Mouse (Mus musculus): ENCODE data around the gene Sbsn.

Gene Sbsn

DNA sequence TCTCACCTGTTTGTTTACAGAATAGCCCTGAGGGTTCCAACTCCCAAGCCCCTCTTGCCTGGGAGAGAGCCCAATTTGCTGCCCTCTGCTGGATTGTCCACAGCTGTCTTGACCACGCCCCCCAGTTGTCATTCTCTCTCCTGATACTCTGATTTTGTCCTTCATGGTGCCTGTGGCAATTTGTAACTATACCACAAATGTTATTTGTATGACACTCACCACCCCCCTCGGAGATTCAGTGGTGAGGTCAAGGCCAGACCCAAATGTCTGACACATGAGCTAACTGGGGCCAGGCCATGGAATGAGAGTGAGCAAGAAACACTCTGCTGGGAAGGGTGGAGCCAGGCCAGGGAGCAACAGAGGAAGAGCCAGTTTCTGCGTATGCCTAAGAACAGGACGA, 7.6 kb downstream of the Sbsn start:
- DNase-seq = peak; percentile 72

DNA sequence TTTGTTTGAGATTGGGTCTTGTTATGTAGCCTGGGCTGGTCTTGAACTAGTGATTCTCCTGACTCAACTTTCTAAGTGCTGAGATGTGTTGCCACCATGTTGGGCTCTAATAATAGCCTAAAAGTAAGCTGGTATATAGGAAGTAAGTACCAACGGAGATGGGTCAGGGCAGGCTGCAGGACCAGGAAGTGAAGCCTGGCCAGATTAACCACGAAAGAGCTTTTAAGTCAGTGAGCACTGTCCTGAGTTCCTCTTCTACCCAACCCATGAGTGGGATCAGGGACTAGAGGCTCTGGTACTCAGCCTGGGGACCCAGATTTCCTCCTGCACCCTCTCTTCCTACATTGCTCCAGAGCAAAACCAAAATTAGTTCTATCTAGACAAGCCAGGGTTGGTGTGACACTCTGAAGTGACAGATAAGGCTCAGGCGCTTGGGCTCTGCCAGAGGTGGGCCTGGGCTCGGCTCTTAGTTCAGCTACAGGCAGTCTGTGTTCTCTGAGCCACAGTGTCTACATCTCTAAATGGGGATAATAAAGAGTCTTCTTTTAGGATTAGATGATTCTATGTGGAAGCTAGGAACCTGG, 10.6 kb downstream of the Sbsn start:
- DNase-seq = no peak

DNA sequence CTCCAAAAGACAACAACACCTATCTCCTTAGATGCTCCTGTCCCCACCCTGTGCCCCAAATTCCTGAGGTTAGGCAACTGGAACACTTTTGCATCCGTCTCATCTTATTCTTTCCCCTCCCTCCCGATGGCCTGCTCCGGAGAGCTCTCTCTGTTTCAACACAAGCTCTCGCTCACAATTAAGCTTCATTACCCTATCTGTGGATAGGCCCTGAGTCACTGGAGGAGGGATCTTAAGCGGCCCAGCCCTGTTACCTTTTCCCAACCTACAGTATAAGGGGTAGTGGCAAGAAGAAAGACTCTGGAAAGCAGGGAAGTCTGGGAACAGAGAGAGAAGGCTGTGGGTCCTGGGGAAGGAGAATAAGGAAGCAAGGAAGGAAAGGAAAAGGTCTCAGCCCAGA, 12.2 kb downstream of the Sbsn start, which contains the start of gene Dmkn:
Dmkn (plus strand) TSS at position 301 of the 400 bp plus-strand sequence.
- no peak for DNase-seq

DNA sequence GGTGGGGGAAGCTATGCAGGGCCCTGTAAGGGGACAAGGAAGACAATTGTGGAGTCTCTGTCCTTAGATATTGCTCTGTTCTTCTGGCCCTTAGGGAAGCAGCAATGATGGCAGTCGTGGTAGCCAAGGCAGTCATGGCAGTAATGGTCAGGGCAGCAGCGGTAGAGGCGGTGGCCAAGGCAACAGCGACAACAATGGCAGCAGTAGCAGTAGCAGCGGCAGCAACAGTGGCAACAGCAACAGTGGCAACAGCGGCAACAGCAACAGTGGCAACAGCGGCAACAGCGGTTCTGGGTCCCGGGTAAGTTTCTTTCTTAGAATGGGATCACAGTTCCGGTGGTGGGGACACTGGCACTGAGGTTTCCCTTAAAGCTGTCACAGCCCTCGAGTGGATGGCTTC, 13.9 kb downstream of the Sbsn start:
- no peak for DNase-seq

DNA sequence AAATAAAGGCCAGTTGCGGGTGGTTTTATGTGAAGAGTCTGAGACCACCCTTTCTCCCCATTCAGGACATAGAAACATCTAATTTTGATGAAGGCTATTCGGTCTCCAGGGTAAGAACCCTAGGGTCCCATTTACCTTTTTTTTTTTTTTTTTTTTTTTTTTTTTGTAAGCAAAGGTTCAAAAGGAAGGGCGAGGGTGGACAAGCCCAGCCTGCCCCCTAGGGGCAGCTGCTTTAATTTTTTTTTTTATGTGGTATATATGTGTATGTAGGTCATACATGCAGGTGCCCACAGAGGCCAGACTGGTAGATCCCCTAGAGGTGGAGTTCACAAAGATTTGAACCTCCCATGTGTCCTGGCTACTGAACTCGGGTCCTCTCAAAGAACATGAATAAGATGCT, 15.1 kb downstream of the Sbsn start:
- DNase-seq = no peak

DNA sequence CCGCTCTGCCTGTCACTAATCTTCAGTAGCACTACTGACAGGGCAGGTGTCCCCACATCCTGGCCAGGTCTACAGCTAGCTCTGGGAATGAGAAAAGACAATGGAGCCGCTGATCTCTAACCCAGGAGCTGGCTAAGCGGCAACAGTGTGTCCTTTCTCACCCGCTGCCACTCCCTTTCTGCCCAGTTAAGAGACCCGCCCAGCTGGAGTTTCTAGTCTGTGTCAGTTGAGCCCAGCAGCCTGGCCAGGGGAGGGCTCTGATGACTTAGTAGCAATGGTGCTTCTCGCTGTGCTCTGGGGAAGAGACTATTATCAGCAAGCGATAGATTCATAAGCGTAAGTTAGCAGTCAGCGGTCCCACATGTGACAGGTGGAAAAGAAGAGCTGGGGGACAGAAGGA, 18.0 kb downstream of the Sbsn start:
- peak in 1 of 2 experiments; percentile 7 for DNase-seq

DNA sequence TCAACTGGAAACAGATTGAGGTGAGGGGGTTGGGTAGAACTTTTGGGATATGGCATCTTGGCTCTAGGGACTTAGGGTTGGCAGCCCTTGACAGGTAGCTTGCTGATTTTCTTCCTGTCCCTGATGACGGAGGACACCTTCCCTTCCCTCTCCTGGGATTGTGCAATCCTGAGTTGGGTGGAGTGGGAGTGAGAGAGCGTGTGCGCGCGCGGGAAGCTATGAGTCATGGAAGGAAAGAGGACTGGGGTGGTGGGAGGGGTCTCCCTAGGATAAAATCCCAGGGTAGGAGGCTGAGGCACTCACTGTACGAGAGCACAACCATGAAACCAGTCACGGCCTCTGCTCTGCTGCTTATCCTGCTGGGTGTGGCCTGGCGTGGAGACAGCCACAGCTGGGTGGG, 24.8 kb downstream of the Sbsn start:
- DNase-seq = no peak

DNA sequence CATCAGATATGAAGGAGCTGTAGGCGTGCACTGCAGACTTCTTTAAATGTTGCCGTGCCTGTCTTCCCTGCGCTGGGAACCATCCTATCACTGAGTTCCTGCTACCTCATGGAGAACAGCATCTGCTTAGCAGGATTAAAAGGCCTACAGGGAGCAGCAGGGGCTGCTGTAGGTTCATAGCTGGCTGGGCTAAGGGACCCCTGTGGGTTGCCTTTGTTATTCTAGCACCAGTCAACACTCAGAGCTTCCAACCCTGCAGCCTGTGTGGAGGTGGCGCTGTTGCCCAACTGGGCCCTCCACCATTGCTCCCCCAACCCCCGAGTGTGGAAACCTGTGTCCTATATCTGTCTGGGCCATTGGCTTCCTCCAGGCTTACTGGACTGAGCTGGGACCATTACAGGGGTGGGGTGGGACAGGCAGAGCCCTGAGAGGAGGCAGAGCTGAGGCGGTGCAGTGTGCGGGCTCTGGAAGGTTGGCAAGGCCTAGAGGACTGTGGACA, 25.9 kb downstream of the Sbsn start:
- no peak for DNase-seq

DNA sequence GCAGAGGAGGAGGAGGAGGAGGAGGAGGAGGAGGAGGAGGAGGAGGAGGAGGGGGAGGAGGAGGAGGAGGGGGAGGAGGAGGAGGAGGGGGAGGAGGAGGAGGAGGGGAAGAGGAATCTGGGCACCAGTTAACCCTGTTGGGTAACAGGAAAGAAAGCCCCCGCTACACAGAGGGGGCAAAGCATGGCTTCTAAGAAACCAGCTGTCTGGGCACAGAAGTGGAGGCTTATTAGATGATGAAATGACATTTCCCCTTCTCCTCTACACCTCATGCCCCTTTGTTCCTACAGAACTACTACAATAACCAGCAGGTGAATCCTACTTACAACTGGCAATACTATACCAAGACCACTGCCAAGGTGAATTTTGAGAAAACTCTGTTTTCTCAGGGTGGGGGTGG, 26.6 kb downstream of the Sbsn start:
- DNase-seq = no peak

DNA sequence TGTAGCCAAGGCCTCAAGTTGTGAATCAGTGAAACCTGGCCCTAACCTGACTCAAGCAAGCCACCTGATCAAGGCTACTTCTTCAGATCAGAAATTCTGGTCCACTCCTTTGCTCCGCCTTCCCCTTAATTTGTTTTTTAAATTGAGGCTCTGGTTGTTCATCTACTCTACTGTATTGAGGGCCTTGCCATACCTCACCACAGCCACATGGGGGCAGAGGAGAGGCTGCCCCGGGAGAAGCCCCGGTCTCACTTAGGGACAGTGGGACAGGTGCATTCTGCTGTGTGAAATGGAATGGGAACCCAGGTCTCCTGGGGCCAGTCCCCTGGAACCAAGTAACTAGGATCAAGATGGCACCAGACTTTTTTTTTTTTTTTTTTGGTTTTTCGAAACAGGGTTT, 30.5 kb downstream of the Sbsn start:
- DNase-seq = no peak

DNA sequence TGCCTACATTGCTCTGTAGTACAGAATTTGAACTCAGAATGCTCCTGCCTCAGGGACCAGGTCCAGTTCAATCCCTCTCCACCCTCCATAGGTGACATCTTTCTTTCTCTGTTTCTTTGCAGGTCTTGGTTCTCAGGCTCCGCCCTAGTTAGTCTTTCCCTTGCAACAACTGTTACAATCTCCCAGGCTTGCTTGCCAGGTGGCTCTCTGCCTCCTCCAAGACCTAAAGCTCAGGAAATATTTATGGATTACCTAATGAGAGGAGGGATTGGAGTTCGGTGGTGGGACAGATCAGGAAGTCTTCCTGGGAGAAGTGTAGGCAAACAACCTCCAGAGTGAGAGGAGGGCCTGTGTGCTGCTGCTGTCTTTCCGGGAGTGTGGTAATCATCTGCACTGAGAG, 31.4 kb downstream of the Sbsn start:
- DNase-seq = no peak

DNA sequence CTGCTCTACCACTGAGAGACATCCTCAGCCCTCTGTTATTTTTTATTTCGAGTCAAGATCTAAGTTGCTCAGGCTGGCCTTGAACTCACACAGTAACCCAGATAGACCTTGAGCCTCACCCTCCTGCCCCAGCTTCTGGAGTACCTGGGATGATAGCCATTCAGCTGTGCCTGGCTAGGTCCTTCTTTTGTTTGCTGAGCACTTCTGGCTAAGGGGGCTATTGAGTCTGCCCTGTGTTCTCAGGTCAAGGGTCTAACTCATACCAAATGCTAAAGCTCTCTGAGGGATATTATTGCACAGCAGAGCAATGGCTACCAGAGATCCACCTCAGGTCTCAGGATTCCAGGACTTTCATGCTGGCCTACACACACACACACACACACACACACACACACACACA, 33.9 kb downstream of the Sbsn start:
- DNase-seq = no peak

DNA sequence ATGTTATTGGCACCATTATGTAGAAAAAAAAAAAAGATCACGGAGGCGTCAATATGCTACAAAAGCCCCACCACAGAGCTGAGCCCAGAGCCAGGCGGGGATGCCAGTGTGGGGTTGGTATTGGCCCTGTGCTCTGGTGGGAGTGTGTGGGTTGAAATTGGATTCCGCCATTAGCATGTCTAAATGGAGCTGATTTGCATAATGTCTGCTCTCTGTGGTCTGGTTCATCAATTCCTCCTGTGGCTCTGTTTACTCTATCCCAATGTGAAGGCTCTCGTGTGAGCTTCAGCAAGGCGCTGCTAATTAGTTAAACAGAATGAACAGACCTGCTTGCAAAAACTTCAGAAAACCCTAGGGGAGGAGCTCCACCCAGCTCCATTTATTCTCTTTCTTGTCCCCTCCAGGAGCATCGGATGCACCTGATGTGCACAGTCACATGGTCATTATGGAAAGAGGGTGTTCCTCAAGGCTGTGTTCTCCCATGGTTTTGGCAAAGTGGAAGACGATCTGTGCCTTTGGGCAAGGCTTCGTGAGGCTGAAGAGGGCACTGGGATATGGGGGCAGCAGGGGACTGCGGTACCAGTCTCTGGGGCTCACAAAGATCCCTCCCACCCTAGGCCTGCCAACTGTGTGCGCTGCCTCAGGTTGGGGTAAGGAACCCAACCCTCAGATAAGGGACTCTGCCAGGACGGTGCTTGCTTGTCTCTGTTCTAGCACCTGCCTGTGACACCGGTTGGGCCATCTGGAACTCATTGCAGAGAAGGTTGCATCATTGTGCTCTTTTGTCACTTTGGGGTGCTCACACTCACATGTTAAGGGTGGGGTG, 34.7 kb downstream of the Sbsn start:
- DNase-seq = no peak

DNA sequence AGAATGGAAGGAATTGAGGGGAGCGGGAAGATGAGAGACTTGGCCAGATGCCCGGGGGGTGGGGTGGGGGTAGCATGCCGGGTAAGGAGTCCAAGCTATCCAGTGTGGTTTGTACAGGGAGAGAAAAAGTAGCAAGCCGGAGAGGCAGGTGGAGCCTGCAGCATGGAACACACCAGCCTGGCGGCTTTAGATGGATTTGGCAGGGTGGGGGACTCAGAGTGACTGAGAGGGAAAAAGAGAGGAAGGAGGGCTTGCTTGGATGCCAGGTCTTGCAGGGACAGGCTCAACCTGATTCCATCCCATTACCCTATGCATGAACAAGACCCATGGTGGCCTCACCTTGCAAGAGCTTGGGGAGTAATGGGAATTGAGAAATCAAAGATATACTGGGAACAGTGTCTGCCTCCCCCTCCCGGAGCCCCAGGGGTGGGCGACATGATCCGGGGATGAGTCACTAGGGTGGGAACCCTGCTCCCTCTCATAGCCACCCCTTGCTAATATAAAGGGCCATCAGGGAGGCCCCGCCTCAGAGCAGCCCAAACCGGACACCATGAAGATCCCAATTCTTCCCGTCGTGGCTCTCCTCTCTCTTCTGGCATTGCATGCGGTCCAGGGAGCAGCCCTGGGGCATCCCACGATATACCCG, 36.2 kb downstream of the Sbsn start, which contains the start of gene Krtdap:
Krtdap (plus strand) TSS at position 520 of the 646 bp plus-strand sequence.
- no peak for DNase-seq

DNA sequence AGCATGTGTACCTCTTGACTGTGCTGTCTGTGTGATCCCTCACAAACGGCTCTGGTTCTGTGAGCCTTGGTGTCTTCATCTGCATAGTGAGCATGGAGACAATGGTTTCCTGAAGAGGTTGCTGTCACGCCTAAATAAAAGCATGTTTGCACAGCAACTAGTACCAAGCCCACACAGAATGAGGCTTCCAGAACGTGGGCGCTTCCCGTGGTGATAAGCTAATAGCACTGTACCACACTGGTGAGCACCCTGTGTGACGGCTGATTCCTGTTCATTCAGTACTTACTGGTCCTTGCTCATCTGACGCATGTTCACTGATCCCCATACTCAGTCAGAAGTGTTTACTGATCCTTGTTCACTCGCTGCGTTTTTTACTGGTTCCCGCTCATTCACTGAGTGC, 38.9 kb downstream of the Sbsn start:
- DNase-seq = no peak

DNA sequence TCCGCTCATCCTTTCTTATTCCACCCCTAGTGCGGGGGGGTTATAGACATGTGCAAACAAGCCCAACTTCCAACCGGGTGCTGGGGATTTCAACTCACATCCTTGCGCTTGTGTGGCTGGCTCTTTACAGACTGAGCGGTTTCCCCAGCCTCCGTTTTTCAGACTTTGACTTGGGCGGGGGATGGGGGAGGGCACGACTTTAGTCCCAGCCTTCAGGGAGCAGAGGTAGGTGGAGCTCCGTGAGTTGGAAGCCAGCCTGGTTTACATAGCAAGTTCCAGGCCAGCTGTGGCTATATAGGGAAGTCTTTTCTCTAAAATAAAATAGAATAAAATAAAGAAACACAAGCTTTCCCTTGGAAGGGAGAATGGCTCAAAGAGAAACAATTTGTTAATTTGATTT, 40.6 kb downstream of the Sbsn start:
- peak; percentile 17 to 23 for DNase-seq

DNA sequence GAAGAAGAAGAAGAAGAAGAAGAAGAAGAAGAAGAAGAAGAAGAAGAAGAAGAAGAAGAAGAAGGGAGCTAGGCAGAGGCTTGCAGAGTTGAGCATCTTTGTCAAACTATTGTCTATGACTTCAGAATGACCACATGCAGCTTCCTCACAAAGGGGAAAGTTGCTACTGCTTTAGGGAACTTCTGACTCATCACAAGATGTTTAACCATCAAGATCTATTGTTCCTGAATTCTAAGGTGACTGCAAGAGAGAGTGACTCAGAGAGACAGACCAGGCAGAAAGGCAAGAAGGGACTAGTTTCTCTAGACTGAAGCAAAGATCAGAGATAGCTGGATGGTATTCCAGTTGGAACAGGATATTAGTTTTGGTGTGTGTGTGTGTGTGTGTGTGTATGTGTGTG, 43.6 kb downstream of the Sbsn start:
- no peak for DNase-seq

DNA sequence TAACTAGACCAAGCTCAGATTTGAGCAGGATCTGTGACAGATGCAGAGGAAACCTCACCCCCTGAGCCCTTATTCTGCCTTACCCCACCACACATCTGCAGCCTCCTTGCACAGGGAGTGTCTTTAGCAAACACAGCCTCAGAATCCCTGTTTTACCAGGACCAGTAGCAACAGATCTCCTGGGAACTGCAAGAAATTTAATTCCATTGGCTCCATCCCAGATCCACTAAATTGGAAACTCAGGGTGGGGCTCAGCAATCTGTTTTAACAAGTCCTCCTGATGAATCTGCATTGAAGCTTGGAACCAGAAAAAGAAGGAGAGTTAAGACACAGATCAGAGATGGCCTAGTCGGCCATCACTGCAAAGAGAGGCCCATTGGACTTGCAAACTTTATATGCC, 45.5 kb downstream of the Sbsn start:
- DNase-seq = no peak

DNA sequence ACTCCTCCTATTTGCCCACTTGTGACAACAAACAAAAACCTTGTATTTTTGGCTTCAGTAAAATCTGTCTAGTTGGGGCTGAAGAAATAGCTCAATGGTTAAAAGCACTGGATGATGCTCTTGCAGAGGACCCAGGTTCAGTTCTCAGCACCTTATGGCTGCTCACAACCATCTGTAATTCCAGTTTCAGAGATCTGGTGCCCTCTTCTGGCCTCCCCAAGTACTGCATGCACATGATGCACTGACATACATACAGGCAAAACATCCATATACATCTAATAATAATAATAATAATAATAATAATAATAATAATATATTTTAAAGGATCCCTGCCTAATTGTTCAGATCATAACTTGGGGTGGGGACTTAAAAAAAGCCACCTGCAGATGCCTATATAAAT, 49.4 kb downstream of the Sbsn start:
- DNase-seq = no peak

DNA sequence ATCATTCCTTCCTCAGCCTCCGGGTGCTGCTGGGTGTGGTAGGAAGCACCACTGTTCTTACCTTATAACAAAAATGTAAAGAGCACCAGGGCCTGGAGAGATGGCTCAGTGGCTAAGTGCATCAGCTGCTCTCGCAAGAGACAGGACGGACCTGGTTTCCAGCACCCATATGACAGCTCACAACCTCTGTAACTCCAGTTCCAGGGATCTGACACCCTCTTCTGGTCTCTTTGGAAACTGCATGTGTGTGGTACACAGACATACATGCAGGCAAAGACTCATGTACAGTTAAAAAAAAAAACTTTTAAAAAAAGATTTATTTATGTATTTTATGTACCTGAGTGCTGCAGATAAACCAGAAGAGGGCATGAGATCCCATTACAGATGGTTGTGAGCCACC, 52.0 kb downstream of the Sbsn start:
- no peak for DNase-seq

DNA sequence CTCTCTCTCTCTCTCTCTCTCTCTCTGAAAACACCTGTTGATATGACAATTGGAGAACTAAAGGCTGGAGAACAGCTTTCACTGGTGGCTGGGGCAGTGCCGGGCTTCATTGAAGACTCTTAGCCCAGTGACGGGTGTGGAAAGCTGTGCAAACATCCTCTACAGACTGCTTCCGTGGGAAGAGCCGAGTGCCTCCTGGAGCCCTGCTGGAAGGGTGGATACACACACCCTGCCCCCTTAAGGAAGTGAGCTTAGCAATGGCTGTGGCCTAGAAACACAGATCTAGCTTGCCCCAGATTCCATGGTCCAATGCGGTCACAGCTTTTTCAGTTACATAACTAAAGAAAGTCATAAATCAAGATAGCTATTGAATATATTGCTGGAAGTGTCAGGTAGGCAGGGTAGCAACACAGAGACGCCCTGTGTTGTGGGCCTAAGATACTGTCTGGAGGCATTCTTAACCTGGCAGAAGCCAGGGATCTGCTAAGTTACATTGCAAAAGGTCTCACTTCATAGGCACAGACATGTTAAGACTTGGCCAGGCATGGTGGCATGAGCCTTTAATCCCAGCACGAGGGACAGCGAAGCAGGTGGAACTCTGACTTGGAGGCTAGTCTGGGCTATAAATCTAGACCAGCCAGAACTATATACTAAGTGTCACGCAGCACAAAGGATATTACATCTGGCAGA, 52.9 kb downstream of the Sbsn start:
- no peak for DNase-seq
